Mouse (Mus musculus): ENCODE measurements around the gene Per3.

The Per3 gene

DNA sequence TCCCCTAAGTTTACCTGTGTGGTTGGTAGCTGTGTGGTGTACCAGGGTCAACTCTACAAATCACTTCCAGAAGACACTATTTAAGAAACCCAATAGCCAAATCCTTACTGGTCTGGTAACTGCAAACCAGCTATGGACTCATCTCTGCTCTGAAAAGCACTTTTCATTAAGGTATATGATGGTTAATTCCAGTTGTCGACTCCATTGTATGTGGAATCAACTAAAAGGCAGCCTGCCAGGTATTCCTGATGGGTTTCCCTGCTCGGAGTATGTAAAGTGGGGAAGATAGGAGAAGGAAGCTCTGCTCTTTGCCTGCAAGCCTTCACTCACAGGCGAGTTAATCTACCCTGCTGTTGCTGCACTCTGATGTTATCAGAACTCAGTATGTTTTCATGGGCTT, 2.1 kb upstream of the Per3 start:
- no peak for TF ChIP-seq GATA4 (IDR thresholded peaks at IDR 0.05; ENCODE audit: insufficient replicate concordance, low read length)

- no peak for TF ChIP-seq GATA4 (IDR thresholded peaks at IDR 0.05; ENCODE audit: insufficient replicate concordance, low read length)
Measured at GRCm38 (mm10) chr4:151044944-151045570, 592 bp upstream of the Per3 start.

DNA sequence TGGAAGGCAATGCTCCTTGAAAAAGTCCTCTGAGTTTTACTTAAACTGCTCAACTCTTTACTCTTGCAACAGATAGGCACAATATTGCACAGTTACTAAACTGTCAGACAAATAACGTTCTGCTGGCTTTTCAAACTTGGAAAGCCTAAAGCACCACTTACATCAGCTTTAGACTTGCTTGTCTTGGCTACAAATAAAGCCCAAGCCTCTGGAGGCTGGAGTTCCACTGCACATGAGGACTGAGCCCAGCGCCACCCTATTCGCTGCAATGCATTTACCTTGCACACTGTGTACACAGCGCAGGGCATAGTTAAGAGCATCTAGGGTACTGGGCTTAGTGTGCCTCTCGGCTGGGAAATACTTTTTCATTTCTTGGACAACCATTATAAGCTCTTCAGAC, 1.2 kb downstream of the Per3 start:
- no peak for TF ChIP-seq GATA4 (IDR thresholded peaks at IDR 0.05; ENCODE audit: insufficient replicate concordance, low read length)

DNA sequence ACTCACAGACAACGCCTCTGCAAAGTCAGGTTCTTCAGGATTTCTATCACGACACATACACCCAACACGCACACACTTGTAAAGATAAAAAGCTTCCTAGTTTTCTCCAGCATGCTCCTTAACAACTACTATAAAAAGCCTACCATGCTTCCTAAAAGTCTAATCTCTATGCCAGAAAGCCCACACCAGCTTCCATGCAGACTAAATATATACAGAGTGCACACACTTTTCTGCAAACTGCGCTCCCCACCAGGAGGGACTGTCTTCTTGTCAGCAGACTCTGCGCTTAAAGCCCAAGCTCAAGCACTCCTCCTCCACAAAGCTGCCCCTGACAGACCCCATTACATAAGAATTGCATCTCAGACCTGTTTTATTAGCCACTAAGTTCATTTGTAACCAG, 3.0 kb downstream of the Per3 start:
- TF ChIP-seq GATA4 (IDR thresholded peaks at IDR 0.05; ENCODE audit: insufficient replicate concordance, low read length) = no peak

GRCm38 (mm10) chr4:151037800-151038199, 6.7 kb downstream of the Per3 start:
- TF ChIP-seq GATA4 (IDR thresholded peaks at IDR 0.05; ENCODE audit: insufficient replicate concordance, low read length) = no peak

DNA sequence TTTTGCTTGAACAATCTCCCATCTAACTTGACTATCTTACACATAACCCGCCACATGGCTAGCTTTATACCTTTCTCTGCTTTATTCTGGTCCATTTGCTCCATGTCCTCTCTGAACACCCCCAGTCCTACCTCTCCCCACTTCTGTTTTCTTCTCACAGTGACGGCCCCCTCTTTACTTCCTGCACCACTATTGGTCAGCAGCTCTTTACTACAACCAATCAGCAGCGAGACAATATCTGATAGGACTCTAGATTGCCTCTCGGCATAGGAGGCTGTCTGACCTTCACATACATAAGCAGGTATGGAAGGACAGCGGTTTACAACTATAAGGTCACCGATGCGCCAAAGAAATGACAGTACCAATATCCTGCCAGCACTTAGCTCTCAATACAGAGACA, 7.9 kb downstream of the Per3 start:
- no peak for TF ChIP-seq GATA4 (IDR thresholded peaks at IDR 0.05; ENCODE audit: insufficient replicate concordance, low read length)

DNA sequence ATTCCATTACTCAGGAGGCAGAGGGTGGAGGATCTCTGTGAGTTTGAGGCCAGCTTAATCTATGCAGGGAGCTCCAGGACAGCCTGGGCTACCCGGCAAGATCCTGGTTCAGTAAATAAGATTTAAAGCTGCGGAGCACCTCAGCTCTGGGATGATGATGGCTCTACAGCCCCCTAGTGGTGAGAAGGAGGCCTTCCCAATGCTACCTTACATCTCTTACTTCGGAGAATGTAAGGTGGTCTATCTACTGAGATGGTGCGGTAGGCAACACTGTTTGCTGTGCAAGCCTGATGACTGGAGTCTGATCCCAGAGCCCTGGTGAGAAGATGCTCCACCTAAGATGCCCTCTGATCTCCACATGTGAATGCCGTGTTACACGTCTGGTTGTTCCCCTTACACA, 17.5 kb downstream of the Per3 start:
- TF ChIP-seq GATA4 (IDR thresholded peaks at IDR 0.05; ENCODE audit: insufficient replicate concordance, low read length) = no peak

- TF ChIP-seq GATA4 (IDR thresholded peaks at IDR 0.05; ENCODE audit: insufficient replicate concordance, low read length) = no peak
Measured at GRCm38 (mm10) chr4:151024152-151024551, 20.3 kb downstream of the Per3 start.

- TF ChIP-seq GATA4 (IDR thresholded peaks at IDR 0.05; ENCODE audit: insufficient replicate concordance, low read length) = no peak
Measured at GRCm38 (mm10) chr4:151015946-151016345, 28.5 kb downstream of the Per3 start.

DNA sequence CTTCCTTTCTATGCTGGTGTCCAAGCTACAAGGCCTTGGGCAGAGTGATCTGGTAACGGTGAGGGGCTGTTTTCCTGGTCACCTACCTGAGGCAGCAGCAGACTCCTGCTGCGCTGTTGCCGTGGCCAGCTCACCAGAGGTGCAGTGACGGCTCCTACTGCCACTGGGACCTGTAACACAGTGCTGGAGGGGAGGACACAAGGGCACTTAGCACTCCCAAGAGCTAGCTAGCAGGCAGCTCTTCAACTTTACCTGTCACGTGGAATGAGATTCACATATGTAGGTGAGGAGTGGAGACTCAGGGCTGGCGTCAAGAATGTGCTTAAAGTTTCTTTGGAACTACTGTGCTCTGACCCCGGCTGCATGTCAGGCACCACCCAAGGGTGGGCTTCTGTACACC, 34.1 kb downstream of the Per3 start:
- no peak for TF ChIP-seq GATA4 (IDR thresholded peaks at IDR 0.05; ENCODE audit: insufficient replicate concordance, low read length)

DNA sequence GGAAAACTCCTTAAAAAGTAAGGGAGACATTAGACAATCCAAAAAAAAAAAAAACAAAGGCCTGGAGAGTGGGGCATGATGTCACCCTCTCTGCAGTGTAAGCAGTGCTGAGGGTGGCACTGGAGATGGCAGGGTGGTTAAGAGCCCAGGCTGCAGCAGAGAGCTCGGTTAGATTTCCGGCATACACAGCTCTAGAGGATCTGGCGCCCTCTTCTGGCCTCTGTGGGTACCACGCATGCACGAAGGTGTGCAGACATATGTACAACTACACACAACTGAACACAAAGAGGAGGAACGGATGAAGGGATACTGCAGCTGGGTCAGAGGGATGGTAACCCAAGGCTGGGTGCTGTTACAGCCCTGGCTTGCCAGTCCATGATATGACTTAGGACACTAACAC, 37.5 kb downstream of the Per3 start:
- TF ChIP-seq GATA4 (IDR thresholded peaks at IDR 0.05; ENCODE audit: insufficient replicate concordance, low read length) = no peak

- TF ChIP-seq GATA4 (IDR thresholded peaks at IDR 0.05; ENCODE audit: insufficient replicate concordance, low read length) = no peak
Measured at GRCm38 (mm10) chr4:151005656-151006318, 38.7 kb downstream of the Per3 start.

GRCm38 (mm10) chr4:151001397-151001796, 43.1 kb downstream of the Per3 start:
- TF ChIP-seq GATA4 (IDR thresholded peaks at IDR 0.05; ENCODE audit: insufficient replicate concordance, low read length) = no peak

DNA sequence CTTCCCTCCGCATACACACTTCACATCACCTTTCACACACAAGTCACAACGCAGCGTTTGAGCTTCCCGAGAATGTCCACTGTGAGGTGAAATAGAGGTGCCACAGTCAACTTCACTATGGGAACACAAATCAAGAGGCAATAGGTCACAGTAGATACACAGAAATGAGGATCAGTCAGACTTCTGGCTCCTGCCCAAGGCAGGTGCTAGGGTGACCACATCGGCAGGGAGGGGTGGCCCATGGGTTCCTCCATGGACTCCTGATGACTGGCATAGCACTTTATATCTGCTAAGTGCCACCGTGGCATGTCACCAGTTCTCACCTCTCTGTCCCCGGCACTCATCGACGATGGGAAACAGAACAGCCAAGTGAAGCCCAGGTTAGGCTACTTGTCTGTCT, 45.8 kb downstream of the Per3 start:
- TF ChIP-seq GATA4 (IDR thresholded peaks at IDR 0.05; ENCODE audit: insufficient replicate concordance, low read length) = no peak

- TF ChIP-seq GATA4 (IDR thresholded peaks at IDR 0.05; ENCODE audit: insufficient replicate concordance, low read length) = no peak
Measured at GRCm38 (mm10) chr4:150996797-150997196, 47.7 kb downstream of the Per3 start, which contains the start of gene Uts2. TSS of gene Uts2 (plus strand) at chr4:150997097.

DNA sequence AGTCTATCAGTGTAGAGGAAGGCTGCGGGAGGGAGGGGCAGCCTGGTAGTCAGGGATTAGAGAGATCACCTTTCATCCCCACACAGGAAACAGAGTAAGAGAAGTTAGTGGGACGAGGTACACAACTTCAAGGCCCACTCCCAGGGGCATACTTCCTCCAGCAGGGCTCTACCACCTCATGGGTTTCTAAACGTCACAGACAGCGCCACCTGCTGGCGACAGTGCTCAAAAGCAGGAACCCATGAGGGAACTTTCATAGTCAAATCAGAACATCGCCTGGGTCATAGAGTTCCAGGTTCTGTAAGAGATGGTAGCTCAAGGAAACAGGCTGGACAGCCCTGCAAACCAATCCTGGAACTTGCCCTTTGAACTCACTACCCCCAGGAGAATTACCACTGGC, 54.3 kb downstream of the Per3 start:
- TF ChIP-seq GATA4 (IDR thresholded peaks at IDR 0.05; ENCODE audit: insufficient replicate concordance, low read length) = no peak

GRCm38 (mm10) chr4:150980153-150980552, 64.3 kb downstream of the Per3 start:
- no peak for TF ChIP-seq GATA4 (IDR thresholded peaks at IDR 0.05; ENCODE audit: insufficient replicate concordance, low read length)
